Mouse (Mus musculus) megakaryocyte progenitor cell, adult 5-6 weeks (primary cell): ENCODE measurements at regions not wholly inside any gene's neighbourhood (a gene's known extent, or its start where the extent isn't known, plus 50 kb on each side); places are given as distances from the start of the nearest gene placed in this dataset.
A peak's percentile ranks its signal among the peaks of the same experiment; 100 is the strongest.

Experiments
- ATAC-seq: replicated peaks from 2 replicates; pipeline ENCODE4 v1.8.0; 2016; ENCODE audit warnings: mild to moderate bottlenecking, moderate TSS enrichment, inconsistent platforms; ENCODE audit not compliant: poor library complexity

DNA sequence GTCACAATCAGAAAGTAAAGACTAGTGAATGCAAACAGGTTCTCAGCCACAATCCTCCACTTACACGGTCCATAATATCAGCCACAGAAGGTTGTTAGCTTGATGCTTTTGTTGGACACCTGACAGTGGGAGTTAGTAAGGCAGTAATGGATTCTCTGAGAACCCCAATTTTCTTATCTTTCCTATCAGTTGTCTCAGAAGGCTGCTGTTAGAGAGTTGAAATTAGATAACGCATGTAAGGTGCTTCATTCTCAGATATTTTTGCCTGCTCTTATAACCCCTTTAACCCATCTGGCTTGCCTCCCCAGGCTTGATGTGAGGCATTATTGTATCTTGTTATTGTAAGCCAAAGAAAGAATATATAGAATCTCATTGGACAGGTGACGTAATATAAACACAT, 63.0 kb upstream of the Ube2e3 start:
- ATAC-seq, result peak; percentile 57

GRCm38 (mm10) chr2:78803543-78803942, 64.4 kb upstream of the Ube2e3 start:
- peak; percentile 20; the same call in 1 of the 2 replicates for ATAC-seq

GRCm38 (mm10) chr2:78795446-78795845, 72.5 kb upstream of the Ube2e3 start:
- ATAC-seq, result no peak

DNA sequence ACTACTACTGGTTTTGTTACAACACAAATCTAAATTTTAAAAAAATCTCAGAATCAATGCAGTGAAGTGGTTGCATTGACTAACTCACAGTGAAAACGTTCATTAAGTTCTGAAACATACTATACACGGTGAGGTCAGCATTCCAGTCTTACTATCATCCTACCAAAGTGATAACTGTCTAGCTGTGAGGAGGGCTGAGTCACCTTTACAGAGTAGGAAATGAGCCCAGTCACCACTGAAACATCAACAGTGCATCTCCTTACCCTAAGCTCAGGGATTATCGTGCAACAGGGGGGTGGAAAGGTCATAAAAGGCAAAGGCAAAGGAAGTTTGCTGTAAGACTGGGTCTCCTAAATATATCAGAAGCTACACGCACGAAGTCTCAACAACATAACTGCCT, 73.2 kb upstream of the Ube2e3 start:
- no peak for ATAC-seq

DNA sequence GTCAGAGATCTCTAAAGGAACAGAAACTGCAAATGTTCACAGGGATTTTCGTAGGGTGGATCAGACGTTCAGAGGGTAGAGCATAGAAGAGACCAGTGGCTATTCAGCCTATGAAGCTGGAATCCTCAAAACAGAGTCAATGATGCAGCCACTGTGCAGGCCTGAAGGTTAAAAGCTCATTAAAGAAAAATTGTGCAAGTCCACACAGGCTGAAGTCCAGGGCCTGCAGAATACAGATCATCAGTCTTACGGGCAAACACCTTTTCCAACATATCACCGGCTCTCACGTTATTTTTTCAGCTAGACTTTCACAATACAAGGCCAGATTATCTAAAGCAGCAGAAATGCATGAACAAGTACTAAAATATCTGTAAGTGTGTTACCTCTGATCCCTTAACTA, 78.8 kb upstream of the Ube2e3 start:
- no peak for ATAC-seq

DNA sequence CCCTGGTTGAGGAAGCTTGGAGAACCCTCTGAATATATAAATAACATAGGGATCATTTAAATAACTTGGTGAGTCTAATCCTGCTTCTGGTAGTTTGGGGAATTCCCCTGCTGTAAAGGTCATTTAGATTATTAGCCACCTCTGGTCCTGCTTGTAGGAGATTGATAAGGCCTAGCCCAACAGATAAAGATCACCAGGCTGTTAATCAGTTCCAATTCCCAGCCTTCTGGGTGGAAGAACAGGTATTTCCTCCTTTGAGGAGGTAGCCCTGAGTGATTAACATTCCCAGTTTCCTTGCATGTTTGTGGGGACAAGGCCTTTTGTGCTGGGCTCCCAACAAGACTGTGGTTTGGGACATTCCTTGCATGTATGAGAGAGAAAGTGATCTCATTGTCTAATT, 79.7 kb upstream of the Ube2e3 start:
- ATAC-seq, result no peak

DNA sequence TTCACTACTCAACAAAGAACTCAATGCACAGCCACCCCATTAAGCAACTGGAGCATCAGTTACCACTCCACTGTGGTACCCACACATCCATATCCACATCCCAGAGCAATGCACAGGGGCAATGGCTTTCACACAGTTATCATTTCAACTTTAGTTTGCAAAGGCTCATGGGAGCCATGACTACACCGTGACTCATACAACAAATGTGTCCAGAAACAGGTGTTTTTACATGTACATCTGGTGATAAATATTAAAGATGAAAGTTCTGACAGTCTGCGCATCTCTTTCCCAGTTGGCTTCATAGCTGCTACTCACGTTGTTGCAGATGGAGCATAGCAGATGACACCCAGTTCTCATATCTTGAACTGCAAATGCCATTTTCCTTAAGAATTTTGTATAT, 88.0 kb upstream of the Ube2e3 start:
- ATAC-seq, result no peak

DNA sequence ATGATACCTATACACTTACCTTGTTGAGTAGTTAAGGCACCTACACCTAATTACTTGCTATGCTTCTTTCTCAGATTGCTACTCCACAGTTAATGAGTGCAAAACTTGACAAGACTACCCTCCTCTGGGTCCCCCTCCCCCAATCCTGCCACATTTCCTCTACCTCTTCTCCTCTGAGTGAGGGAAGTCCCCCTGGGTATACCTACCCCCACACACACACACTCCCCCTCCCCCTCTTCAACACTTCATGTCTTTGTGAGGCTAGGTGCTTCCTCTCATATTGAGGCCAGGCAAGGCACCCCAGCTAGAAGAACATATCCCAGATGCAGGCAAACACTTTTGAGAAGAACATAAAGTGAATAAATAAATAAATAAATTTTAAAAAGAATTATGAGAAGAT, 90.3 kb upstream of the Ube2e3 start:
- ATAC-seq, result no peak

DNA sequence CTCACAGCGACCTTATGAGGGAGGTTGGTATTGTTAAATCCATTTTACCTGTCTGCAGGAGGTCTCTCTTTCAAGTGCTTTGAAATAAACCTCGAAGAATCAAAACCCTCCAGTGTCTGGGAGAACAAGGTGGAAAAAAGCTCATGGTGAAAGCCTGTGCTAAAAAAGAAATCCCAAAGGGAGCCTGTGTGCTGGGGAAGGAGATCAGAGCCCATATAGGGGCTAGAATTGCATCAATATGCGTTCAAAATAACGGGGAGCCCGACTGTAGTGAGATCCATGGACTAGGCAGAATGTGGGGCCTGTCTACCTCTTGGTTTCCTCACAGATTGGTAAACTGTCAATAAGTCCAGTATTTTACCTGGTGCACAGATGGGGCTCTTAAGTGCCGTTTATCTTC, 113.6 kb upstream of the Ube2e3 start:
- ATAC-seq, result no peak

GRCm38 (mm10) chr2:78753918-78754317, 114.0 kb upstream of the Ube2e3 start:
- ATAC-seq, result no peak

- no peak for ATAC-seq
Measured at GRCm38 (mm10) chr2:78730161-78730560, 137.8 kb upstream of the Ube2e3 start.

DNA sequence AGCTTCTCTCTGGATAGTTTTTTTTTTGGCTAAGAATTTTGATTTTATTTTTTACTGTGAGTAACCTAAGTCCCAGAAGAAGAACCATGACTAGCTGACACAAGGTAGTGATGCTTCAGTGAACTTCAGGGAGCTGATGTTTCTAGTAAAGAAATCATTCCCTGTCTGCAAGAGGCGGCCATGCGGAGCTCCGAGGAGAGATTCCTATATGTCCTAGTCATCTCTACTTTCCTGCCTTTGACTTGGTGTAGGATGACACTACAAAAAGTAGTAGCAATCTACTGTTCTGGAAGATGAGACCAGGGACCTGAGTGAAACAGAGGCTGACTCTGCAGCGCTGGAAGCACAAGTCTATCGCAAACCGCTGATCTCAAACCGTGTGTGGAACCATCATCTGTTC, 141.9 kb upstream of the Ube2e3 start:
- ATAC-seq, result no peak

GRCm38 (mm10) chr2:78724416-78724815, 143.5 kb upstream of the Ube2e3 start:
- no peak for ATAC-seq

- no peak for ATAC-seq
Measured at GRCm38 (mm10) chr2:78723423-78723822, 144.5 kb upstream of the Ube2e3 start.

GRCm38 (mm10) chr2:78722739-78723138, 145.2 kb upstream of the Ube2e3 start:
- no peak for ATAC-seq

GRCm38 (mm10) chr2:78718550-78718949, 149.4 kb upstream of the Ube2e3 start:
- no peak for ATAC-seq

DNA sequence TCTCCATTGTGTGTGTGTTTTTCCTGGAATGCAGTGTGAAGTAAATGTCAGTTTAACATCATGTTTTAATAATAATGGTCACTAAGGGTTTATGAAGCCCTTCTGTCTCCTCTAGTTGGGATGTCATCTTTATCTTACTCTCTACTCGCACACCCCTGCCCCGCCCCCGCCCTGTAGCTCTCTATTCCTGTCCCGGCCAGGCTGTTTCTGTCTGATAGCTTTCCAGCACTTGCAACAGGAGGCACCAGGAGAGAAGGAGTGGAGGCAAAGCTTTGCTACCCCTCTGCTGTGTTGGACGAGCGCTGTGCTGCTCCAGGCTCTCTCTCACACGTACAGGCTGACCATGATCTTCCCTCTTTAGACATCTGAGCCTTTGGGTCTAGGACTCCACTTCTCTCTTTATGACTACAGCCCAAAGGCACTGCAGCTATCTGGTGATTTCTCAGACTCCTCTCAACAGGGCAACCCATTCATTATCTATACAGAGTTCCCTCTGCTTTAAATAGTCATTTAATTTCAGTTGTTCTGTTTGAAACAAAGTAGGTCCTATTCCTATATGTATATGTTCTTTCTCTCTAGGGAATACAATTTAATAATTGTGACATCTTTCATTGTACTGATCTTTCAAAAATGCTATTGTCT, 151.6 kb upstream of the Ube2e3 start:
- peak; percentile 23; the same call in 1 of the 2 replicates for ATAC-seq

DNA sequence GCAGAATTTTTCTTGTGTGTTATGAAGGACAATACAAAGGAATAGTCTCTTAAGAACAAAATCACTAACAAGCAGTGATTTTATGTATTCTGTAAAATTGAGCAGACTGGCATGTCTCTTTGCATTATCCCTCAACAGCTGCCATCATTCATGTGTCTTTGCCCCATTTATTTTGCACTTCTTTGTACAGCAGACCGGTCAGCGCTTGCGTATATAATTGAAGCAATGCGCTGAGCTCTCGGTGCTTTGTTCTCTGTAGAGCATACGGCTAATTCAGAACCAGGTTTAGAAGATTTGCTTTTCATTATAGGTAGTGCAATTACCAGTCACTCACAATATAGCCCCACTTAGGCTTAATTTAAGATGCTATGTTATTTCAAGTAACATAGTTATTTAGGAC, 173.1 kb upstream of the Ube2e3 start:
- ATAC-seq, result no peak

DNA sequence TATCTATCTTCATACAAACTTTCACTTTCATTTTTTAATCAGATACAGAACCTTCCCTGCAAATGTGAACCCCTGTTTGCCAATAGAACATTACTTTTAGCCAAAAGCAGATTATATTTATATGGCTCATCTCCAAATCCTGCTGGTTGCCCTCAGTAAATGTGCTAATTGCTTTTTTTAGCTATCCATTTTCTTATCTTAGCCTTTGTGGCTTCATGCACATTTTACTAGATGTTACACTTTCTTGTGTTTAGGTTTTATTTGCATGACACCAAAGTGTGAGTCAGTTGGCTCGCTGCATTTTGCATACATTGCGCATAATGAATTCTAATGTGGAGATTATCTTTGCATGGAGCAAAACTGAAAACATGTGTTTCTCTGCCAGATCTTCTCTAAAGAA, 211.3 kb upstream of the Ube2e3 start:
- ATAC-seq, result no peak

DNA sequence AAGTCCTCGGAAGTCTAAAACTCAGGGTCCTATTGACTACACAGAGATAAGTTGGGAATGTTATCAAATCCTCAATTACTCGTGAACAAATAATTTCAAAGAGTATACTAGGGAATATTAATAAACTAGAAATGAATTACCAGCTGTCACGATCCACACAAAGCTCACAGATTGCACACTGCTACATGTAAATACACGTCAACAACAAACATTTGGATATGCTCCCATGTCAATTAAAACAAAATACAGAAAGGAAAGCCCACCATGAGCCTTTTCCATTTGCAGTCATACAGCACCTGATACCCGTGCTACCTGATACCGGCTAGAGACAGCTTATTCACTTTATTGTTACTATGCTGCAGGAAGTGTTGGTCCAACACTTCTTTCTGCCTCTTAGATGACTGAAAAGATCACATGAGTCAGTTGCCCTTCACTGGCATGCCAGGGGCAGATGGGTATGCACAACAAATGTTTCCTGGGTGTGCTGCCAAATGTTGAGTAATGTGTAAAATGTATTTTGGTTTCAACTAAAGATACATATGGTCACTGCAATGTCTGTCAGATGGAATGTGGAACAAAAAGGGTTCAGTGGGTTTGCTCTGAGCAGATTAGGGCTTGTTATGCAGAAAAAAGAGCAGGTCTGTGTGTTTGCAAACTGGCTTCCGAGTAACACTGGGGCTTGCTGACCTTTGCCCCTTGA, 212.6 kb upstream of the Ube2e3 start:
- ATAC-seq, result no peak

DNA sequence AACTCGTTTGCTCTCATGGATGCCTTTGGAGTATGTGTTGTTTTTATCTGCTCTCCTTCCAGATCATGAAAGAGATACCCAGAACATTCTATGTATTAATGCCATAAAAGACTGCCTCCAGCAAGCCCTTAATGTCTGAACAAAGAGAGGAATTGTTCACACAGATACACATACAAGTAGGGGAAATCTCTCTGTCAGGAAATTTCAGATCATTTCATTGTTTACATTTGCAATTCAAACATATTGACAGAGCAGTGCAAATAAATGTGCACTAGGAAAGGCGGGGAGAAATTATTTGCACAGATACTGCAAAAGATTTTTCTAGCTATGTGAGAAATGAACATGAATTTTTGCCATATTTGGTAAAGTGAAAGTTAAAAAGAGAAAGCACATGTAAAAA, 216.4 kb upstream of the Ube2e3 start:
- no peak for ATAC-seq

DNA sequence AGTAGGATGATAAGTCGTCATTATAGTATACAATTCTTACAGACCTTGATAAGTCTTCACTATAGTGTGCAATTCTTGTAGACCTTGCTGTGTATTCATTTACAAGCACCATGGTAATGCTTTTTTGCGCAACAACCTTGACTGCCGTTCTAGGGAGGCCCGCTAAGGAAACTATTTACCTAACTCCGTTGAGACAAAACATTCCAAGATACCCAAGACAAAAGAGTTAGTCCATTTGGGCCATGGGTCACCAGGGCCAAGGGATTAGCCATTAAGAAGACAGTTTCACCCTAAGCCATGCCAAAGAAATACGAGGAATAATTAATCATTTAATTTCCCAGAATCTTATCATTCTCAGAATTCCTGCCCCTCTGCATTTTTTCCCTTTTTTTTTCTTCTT, 227.6 kb upstream of the Ube2e3 start:
- ATAC-seq, result no peak

- ATAC-seq, result no peak
Measured at GRCm38 (mm10) chr2:78625264-78625663, 242.7 kb upstream of the Ube2e3 start.
